Mouse (Mus musculus) forebrain, embryonic 15.5 days (tissue): Measurements from ENCODE around the gene Neurod2. TPM values are rescaled to one million over a fixed set of nuclear protein-coding genes. Genes with fewer than 3 reads are reported as not detected.

Experiments used
- ATAC-seq: fragments of 200-750 bp; cut with Nextera tagmentation; replicated peaks from 2 replicates; pipeline ENCODE4 v1.8.0; 2017; ENCODE audit warnings: mild to moderate bottlenecking, moderate TSS enrichment, moderate library complexity
- H3K27ac ChIP-seq: fragments of 300-500 bp; sonication (generic); replicated peaks from 2 replicates; pipeline ENCODE4 v1.5.1; 2015; ENCODE audit warnings: mild to moderate bottlenecking, inconsistent platforms
- H3K27me3 ChIP-seq: fragments of 300-500 bp; sonication (generic); 2 replicates; pipeline ENCODE4 v1.6.1; 2015; ENCODE audit warnings: inconsistent platforms
- H3K36me3 ChIP-seq: fragments of 300-500 bp; sonication (generic); 2 replicates; pipeline ENCODE4 v1.6.1; 2015; ENCODE audit warnings: mild to moderate bottlenecking, inconsistent platforms
- H3K4me1 ChIP-seq: fragments of 300-500 bp; sonication (generic); 2 replicates; pipeline ENCODE4 v1.6.1; 2015; ENCODE audit warnings: inconsistent platforms
- H3K4me2 ChIP-seq: fragments of 300-500 bp; sonication (generic); replicated peaks from 2 replicates; pipeline ENCODE4 v1.6.1; 2015; ENCODE audit warnings: mild to moderate bottlenecking, inconsistent platforms
- H3K4me3 ChIP-seq: fragments of 300-500 bp; sonication (generic); 2 replicates; pipeline ENCODE4 v1.5.1; 2015; ENCODE audit warnings: mild to moderate bottlenecking, inconsistent platforms
- H3K9ac ChIP-seq: fragments of 300-500 bp; sonication (generic); replicated peaks from 2 replicates; pipeline ENCODE4 v1.6.1; 2015; ENCODE audit warnings: mild to moderate bottlenecking, inconsistent platforms
- H3K9me3 ChIP-seq: fragments of 300-500 bp; sonication (generic); 2 replicates; pipeline ENCODE4 v1.6.1; 2016; ENCODE audit warnings: inconsistent platforms
- WGBS: fragments of 180-500 bp; shearing (Covaris S2); methylation state at CpG from one replicate; pipeline ENCODE4 v1.1.7; 2015; ENCODE audit warnings: mixed read lengths; 5-methylcytosine and 5-hydroxymethylcytosine counted together
- polyA plus RNA-seq: library from polyadenylated mRNA; unstranded; fragments of >200 nt; fragmentation: Nextera tagmentation; extraction: Ambion mirVana; gene quantifications from 2 replicates; pipeline ENCODE4 v1.2.1, GENCODE M21; 2015

The Neurod2 gene
- polyA plus RNA-seq, 1 experiment from 2014 or later: 142 TPM

DNA sequence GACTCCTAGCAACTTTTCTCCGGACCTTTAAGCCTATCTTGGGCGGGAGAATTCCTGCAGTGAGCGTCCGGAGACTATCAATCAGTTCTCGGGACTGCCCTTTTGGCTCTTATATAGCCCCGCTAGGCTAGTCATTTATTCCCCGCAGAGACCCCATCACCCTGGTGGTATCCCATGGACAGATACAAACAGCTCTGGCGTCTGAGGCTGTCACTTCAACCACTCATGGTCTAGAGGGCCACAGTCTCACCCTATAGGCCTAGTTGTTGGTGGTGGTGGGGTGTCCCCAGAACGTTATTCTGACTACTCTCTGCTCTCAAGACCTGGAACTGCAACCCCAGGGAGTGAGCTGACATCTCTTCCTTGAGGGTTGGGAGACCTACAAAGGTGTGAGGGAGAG lies 19.9 kb upstream of the Neurod2 start:
- peaks cover 59% of the 10 kb centered on the region for H3K27me3 ChIP-seq
- peak overlapping the region; percentile 91 for H3K4me2 ChIP-seq
- peak overlapping the region; percentile 58 for H3K9ac ChIP-seq
- WGBS: 8% methylated on average over 9 of the region's 9 CpGs
- no peaks in the 10 kb centered on the region for H3K9me3 ChIP-seq
- H3K36me3 ChIP-seq: no peaks in the 10 kb centered on the region
- H3K27ac ChIP-seq: no peak overlapping the region
- H3K4me3 ChIP-seq: peak overlapping the region; percentile 54
- H3K4me1 ChIP-seq: peaks cover 30% of the 10 kb centered on the region
- no peak for ATAC-seq

DNA sequence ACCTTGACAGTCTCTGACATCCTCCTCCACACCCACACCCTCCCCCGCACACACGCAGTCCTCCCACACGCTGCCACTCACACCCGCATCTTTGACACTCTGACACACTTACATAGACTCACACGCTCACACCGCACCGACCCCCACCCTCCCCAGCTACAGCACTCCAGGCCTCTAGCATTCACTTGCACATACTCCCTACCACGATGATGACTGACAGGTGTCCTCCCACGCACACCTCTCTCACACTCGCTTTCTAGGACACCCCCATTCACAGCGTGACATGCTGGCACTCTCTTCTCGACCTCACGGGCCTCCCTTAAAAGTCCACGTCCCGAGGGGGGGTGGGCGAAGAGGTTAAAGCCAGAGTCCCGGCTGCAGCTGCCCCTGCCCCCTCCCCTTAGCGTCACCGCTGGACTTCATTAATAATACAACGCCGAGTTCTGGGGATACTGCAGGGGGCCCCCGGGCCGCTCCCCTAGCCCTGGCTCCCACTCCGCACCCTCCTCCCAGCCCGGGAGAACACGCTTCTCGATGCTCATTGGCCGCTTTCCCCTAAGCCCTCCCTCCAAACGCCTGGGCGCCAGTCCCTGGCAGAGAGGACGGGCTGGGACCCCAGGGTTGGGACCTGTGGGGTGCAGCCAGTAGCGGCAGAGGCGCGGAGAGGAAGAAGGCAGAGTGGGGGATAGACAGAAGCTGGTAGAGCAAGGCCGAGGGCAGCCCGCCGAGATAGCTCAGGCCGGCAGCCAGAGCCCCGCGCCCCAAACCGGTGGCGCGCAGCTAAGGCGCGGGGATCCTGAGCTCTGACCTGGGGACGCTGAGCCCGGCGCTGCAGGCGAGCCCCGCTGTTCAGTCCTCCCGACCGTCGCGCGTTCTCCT lies 18.9 kb upstream of the Neurod2 start, which contains the start of gene Ppp1r1b:
Gene Ppp1r1b (plus strand): TSS at position 322 of the 879 bp plus-strand sequence.
- Histone ChIP-seq H3K4me3 (peak within 1 kb of the TSS; percentile 54), H3K36me3 (no peaks in the 10 kb centered on the region), H3K27ac (no peak within 1 kb of the TSS), H3K4me1 (peaks cover 30% of the 10 kb centered on the region), H3K27me3 (peaks cover 59% of the 10 kb centered on the region), H3K9me3 (no peaks in the 10 kb centered on the region), H3K4me2 (peak within 1 kb of the TSS; percentile 91), H3K9ac (peak within 1 kb of the TSS; percentile 58)
- ATAC-seq: peak; percentile 78
- WGBS: under 1% methylated on average over 54 of the region's 55 CpGs

DNA sequence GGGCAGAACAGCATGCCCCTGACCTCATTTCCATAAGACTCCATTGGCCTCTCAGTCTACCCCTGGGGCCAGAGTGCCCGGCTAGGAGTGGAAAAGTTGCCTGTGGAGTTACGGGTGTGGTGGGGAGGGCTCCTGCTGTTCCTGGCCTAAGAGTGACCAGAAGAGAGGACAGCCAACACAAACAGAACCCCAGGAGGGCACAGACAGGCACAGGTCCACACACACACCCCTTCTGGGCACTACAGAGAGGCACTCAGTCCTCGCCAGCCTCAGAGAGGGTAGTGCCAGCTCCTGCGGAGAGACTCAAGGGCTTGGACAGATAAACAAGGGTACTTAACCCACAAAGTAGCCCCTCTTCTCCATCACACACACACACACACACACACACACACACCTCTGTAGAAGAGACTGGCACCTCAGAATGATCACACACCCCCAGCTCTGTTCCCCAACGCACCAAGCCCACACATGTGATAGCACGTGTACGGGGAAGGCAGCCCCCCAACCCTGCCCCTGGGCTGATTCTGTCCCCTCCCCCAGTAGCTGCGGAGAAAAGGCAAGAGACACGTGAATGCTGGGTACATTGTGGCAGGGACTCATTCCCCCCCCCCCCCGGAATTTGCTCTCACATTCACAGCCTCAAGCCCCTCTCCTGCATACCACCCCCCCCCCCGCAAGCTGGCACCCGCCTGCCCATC lies 18.1 kb upstream of the Neurod2 start:
- 2% methylated on average over 9 of the region's 12 CpGs for WGBS
- H3K36me3 ChIP-seq: no peaks in the 10 kb centered on the region
- H3K4me1 ChIP-seq: peaks cover 35% of the 10 kb centered on the region
- no peak overlapping the region for H3K9ac ChIP-seq
- H3K4me2 ChIP-seq: peak overlapping the region; percentile 91
- peak overlapping the region; percentile 54 for H3K4me3 ChIP-seq
- H3K27ac ChIP-seq: no peak overlapping the region
- H3K9me3 ChIP-seq: no peaks in the 10 kb centered on the region
- H3K27me3 ChIP-seq: peaks cover 56% of the 10 kb centered on the region
- peak; percentile 18 for ATAC-seq

DNA sequence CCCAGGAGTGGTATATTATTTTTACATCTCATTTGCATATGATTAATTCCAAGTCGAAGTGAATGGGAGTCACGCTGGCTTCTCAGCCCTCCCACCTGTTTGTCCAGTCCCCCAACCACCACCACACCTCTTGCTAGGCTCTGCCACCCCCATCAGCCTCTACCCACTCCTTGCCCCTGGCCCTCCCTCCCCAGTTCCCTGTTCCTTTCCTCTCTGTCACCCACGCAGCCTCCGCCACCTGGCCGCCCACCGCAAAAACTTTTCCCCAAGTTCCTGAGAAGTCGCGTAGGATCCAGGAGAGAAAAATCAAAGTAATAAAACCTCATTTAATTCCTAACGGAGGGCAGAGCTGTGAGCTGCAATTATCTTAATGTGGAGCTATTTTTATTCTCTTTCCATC lies 16.7 kb upstream of the Neurod2 start:
- H3K4me2 ChIP-seq: no peak overlapping the region
- peaks cover 55% of the 10 kb centered on the region for H3K27me3 ChIP-seq

DNA sequence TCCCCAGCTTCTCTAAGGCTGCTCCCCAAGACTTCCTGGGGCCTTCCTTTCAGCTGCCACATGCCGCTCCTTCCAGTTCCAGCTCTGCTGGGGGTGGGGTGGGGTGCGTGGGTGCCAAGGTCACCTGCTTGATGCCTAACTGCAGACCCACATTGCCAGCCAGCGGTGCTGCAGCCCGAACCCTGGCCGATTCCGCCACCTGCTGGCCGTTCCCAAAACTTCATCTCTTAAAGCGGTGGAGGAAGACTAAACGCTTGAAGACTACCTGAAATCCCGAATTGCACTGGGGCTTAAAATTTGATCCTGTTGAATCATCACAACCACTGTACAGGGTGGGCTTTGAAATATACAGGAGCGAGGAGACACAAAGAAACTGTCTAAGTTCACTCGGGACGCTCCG lies 15.8 kb upstream of the Neurod2 start:
- no peak for ATAC-seq
- H3K27ac ChIP-seq: no peak overlapping the region
- no peaks in the 10 kb centered on the region for H3K9me3 ChIP-seq
- H3K27me3 ChIP-seq: peaks cover 48% of the 10 kb centered on the region
- H3K4me3 ChIP-seq: peak overlapping the region; percentile 25
- H3K9ac ChIP-seq: no peak overlapping the region
- H3K4me1 ChIP-seq: peaks cover 52% of the 10 kb centered on the region
- H3K36me3 ChIP-seq: no peaks in the 10 kb centered on the region
- H3K4me2 ChIP-seq: peak overlapping the region; percentile 39
- under 1% methylated on average over 14 of the region's 14 CpGs for WGBS

More for the DNA sequence above, 16.7 kb upstream of the Neurod2 start:
- Histone ChIP-seq H3K27ac (no peak overlapping the region), H3K9ac (no peak overlapping the region), H3K4me1 (peaks cover 46% of the 10 kb centered on the region), H3K4me3 (no peak overlapping the region), H3K36me3 (no peaks in the 10 kb centered on the region), H3K9me3 (no peaks in the 10 kb centered on the region)
- 7% methylated on average over 9 of the region's 9 CpGs for WGBS
- no peak for ATAC-seq

DNA sequence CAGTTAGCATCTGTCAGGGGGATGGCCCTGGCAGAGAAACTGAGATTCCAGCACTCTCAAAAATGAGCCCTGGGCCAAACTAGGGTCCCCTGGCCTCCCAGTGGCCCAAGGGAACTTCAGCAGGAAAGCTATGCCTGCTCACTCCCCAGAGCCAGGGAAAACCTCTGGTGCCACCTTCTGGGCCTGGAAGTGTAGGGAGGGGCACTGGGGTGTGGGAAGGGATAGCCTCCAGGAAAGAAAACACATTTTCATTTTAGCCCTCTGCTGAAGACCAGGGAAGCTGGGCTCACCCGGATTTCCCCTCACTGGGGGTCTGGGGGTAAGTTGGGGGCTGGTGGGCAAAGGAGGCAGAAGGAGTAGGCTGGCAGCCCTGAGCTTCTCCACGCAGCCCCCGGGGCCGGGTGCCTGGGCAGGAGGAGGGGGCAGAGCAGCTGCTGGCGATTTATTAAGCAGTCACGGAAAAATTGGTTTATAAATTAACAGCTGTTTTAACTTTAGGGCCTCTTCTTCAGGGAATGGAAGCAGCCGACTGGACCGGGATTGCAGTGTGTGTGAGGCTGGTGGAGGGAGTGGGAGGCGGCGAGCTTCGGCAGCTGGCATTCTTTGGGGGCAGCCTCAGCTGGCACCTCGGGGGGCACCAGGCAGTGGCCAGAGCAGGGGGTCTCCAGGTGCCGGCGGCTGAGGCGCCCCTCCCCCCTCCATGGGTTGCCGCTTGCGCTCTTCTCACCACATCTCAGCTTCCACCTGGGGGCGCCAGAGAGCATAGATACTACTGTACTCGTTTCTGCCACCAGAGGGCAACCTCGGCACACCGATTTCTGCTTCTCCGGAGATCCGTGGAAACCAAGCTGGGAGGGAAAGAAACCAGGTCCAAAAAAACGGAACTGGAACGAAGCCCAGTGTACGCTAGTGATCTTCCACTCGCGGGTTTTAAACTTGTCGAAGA lies 12.8 kb upstream of the Neurod2 start:
- H3K27me3 ChIP-seq: peaks cover 26% of the 10 kb centered on the region
- WGBS: 2% methylated on average over 29 of the region's 29 CpGs
- H3K4me1 ChIP-seq: peaks cover 58% of the 10 kb centered on the region
- peak overlapping the region; percentile 69 for H3K27ac ChIP-seq
- ATAC-seq: peak; percentile 23
- H3K4me3 ChIP-seq: peak overlapping the region; percentile 36
- H3K4me2 ChIP-seq: peak overlapping the region; percentile 60
- H3K9ac ChIP-seq: peak overlapping the region; percentile 32
- H3K36me3 ChIP-seq: no peaks in the 10 kb centered on the region
- no peaks in the 10 kb centered on the region for H3K9me3 ChIP-seq

DNA sequence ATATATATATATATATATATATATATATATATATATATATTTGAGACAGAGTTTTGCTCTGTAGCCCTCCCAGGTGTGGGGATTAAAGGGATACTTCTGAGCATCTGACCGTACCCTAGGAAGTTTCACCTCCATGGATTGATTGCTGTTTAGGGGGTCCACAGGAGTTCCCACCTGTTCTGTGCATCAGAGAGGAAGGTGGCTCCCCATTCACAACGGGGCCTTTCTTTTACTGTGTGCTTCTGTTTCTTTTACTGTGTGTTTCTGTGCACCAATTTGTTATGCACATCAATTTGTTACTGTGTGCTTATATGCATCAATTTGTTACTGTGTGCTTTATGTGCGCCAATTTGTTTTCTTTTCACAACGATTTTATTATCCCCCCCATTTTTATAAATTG lies 11.7 kb upstream of the Neurod2 start:
- 63% methylated on average over 4 of the region's 4 CpGs for WGBS
- peak overlapping the region; percentile 69 for H3K27ac ChIP-seq

DNA sequence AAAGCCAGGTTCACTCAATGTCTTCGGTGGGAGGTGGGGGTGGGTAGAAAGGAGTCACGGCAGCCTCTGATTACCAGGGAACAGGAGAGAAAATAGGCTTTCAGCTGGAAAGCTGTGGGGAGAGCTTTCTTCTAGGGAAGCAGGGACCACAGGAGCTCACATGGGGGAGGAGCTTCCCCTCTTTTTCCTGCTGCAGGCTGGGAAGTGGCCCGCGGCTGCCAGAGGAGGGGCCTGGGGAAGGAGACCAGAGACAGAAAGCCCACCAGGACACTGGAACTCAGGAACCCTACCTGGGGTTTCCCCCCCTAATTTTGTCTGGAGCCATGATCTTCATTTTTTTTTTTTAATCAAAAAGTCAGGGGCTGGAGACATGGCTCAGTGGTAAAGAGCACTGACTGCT lies 11.1 kb upstream of the Neurod2 start:
- peaks cover 61% of the 10 kb centered on the region for H3K4me1 ChIP-seq
- no peaks in the 10 kb centered on the region for H3K9me3 ChIP-seq
- no peak overlapping the region for H3K9ac ChIP-seq
- no peak overlapping the region for H3K4me2 ChIP-seq
- no peak overlapping the region for H3K4me3 ChIP-seq
- ATAC-seq: no peak
- peaks cover 29% of the 10 kb centered on the region for H3K27me3 ChIP-seq
- no peaks in the 10 kb centered on the region for H3K36me3 ChIP-seq
- peak overlapping the region; percentile 98 for H3K27ac ChIP-seq
- WGBS: 14% methylated on average over 2 of the region's 4 CpGs

More for the DNA sequence above, 11.7 kb upstream of the Neurod2 start:
- no peak overlapping the region for H3K4me2 ChIP-seq
- ATAC-seq: no peak
- peaks cover 56% of the 10 kb centered on the region for H3K4me1 ChIP-seq
- H3K27me3 ChIP-seq: peaks cover 26% of the 10 kb centered on the region
- H3K9ac ChIP-seq: no peak overlapping the region
- no peaks in the 10 kb centered on the region for H3K36me3 ChIP-seq
- H3K4me3 ChIP-seq: no peak overlapping the region
- no peaks in the 10 kb centered on the region for H3K9me3 ChIP-seq

DNA sequence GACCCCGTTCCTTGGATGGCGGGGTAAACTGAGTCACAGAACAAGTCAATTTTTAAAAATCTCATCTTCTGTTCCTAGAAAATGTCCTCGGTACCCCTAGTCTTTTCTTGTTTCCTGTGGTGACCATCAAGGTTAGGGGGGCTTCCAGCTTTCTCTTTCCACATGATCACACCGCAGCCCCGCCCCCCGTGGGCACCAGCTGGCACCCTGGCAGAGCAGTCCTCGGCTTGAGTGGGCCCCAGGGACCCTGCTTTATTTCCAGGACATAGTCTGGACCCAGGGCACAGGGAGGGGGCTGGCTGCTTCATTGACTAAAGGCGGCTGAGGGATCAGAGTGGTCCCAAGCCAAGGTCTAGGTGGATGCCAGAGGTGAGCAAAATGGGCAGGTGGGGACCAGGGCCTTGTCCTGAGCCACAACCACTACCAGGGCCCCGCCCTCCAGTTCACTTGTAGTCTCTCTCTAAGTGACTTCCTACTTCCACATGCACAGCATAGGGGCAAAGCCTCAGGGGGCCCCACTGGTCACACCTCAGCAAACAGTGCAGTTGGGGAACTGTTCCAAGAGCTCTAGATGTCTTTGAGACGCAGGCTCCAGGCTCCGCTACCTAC lies 10.3 kb upstream of the Neurod2 start:
- 9% methylated on average over 11 of the region's 11 CpGs for WGBS
- Histone ChIP-seq H3K27ac (peak overlapping the region; percentile 98), H3K9me3 (no peaks in the 10 kb centered on the region), H3K4me2 (peak overlapping the region; percentile 85), H3K36me3 (no peaks in the 10 kb centered on the region), H3K4me1 (peaks cover 63% of the 10 kb centered on the region), H3K9ac (peak overlapping the region; percentile 72), H3K27me3 (peaks cover 33% of the 10 kb centered on the region), H3K4me3 (peak overlapping the region; percentile 52)
- ATAC-seq: no peak

DNA sequence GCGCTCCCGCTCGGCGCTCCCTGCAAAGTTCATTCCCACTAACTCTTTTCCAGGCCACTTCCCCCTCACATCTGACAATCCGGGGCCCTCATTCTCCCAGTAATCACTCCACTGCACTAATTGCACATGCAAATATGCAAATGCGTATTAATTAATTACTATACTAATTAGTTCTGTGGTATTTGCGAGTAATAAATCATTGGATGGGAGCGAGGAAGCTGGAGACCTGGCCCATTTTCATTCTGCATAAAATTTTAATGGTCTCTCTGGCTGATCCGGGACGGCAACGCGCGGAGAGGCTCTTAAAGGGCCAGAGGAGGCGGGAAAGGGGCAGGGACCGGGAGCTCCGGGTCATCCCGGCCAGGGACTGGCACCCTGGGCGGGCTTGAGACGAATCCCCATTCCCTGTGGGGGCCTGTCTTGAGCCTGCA lies 9.6 kb upstream of the Neurod2 start:
- Histone ChIP-seq H3K4me3 (peak overlapping the region; percentile 52), H3K27me3 (peaks cover 40% of the 10 kb centered on the region), H3K4me2 (peak overlapping the region; percentile 85), H3K4me1 (peaks cover 70% of the 10 kb centered on the region), H3K9me3 (no peaks in the 10 kb centered on the region), H3K9ac (peak overlapping the region; percentile 72), H3K36me3 (no peaks in the 10 kb centered on the region), H3K27ac (peak overlapping the region; percentile 98)
- peak; percentile 17 for ATAC-seq
- WGBS: under 1% methylated on average over 19 of the region's 19 CpGs

- H3K4me1 ChIP-seq: peaks cover 76% of the 10 kb centered on the region
- peak overlapping the region; percentile 72 for H3K9ac ChIP-seq
- ATAC-seq: peak; percentile 66
- peak overlapping the region; percentile 98 for H3K27ac ChIP-seq
- peaks cover 44% of the 10 kb centered on the region for H3K27me3 ChIP-seq
- H3K9me3 ChIP-seq: no peaks in the 10 kb centered on the region
- WGBS: 2% methylated on average over 57 of the region's 57 CpGs
- no peaks in the 10 kb centered on the region for H3K36me3 ChIP-seq
- H3K4me3 ChIP-seq: peak overlapping the region; percentile 52
- peak overlapping the region; percentile 85 for H3K4me2 ChIP-seq
Observed at GRCm38 (mm10) chr11:98338507-98338961, 9.1 kb upstream of the Neurod2 start.
